Mouse (Mus musculus): ENCODE results near the gene Oit3. TPM values are rescaled to one million over a fixed set of nuclear protein-coding genes. Genes with fewer than 3 reads are reported as not detected.

Gene Oit3
- 2.8 TPM in 2 replicates for polyA plus RNA-seq (2015; fragmentation: Nextera tagmentation; extraction: Ambion mirVana)

DNA sequence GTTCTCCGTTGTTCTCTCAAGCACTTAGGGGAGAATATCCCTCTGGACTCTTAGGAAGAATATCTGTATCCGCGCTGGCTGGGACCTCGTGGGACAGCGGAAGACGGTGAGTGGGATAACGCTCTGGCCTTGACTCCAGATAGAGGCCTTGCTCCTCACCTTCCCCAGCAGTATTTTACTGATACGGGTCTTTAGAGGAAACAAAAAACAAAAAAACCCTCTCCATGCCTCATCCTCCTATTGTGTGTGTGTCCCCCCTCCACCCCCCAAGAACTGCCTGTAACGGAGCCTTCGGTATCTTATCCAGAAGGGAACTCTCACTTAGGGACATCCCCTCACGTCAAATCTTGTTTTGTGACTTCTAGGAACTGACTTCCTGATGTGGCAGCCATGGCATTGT lies at the start of gene Oit3:
Oit3 (minus strand) TSS at position 44 of the 400 bp plus-strand sequence.
- Histone ChIP-seq H3K27me3 (ENCODE audit: control insufficient read depth, insufficient read depth, low read depth, low read length) (no peaks in the 10 kb centered on the region), H3K9ac (ENCODE audit: low read length) (0 out of 2 replicates have a peak within 1 kb of the TSS, but pooled peaks have one; percentile 14), H3K36me3 (ENCODE audit: control insufficient read depth, insufficient read depth, low read length) (no peaks in the 10 kb centered on the region), H3K4me2 (ENCODE audit: low read depth, low read length) (no peak within 1 kb of the TSS), H3K27ac (ENCODE audit: low read length) (peak within 1 kb of the TSS; percentile 8; the same call in 1 of the 2 replicates), H3K9me3 (ENCODE audit: control insufficient read depth, low read length) (no peaks in the 10 kb centered on the region), H3K4me1 (replicated peaks; ENCODE audit: control insufficient read depth, insufficient read depth, low read length) (peaks cover 28% of the 10 kb centered on the region), H3K4me3 (ENCODE audit: low read length) (no peak within 1 kb of the TSS)
- no peak for ATAC-seq (ENCODE audit: low read depth)
- 67% methylated on average over 11 of the region's 11 CpGs for WGBS

DNA sequence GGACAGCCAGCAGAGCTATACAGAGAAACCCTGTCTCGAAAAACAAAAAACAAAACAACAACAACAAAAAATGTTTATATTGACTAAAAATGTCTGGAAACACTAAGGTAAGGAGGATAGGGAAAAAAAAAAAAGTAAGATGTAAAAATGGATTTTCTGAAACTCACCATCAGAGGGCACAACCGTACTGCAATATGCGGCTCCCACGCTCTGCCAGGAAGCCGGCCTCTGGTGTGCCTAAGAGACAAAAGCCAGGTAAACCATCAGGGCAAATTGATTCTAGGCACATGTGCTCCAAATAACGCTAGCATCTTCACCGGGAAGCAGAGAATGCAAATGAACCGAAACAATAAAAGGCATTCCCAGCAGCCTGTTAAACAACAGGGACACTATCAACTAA lies 49.3 kb upstream of the Oit3 start:
- 84% methylated on average over 8 of the region's 8 CpGs for WGBS
- Histone ChIP-seq H3K27ac (ENCODE audit: low read length) (no peak overlapping the region), H3K9me3 (ENCODE audit: control insufficient read depth, low read length) (peaks cover 7% of the 10 kb centered on the region; the same call in 1 of the 2 replicates), H3K4me1 (replicated peaks; ENCODE audit: control insufficient read depth, insufficient read depth, low read length) (no peaks in the 10 kb centered on the region), H3K9ac (ENCODE audit: low read length) (no peak overlapping the region), H3K4me3 (ENCODE audit: low read length) (no peak overlapping the region), H3K36me3 (ENCODE audit: control insufficient read depth, insufficient read depth, low read length) (peaks cover 5% of the 10 kb centered on the region; the same call in 1 of the 2 replicates), H3K4me2 (ENCODE audit: low read depth, low read length) (no peak overlapping the region), H3K27me3 (ENCODE audit: control insufficient read depth, insufficient read depth, low read depth, low read length) (no peaks in the 10 kb centered on the region)
- ATAC-seq (ENCODE audit: low read depth) = no peak

GRCm38 (mm10) chr10:59489411-59489810 lies 47.8 kb upstream of the Oit3 start:
- ATAC-seq (ENCODE audit: low read depth) = no peak

GRCm38 (mm10) chr10:59487351-59487750 lies 45.8 kb upstream of the Oit3 start:
- no peak for ATAC-seq (ENCODE audit: low read depth)
- peaks cover 5% of the 10 kb centered on the region; the same call in 1 of the 2 replicates for H3K36me3 ChIP-seq (ENCODE audit: control insufficient read depth, insufficient read depth, low read length)
- no peaks in the 10 kb centered on the region for H3K27me3 ChIP-seq (ENCODE audit: control insufficient read depth, insufficient read depth, low read depth, low read length)
- H3K4me3 ChIP-seq (ENCODE audit: low read length) = no peak overlapping the region
- no peak overlapping the region for H3K27ac ChIP-seq (ENCODE audit: low read length)
- H3K9ac ChIP-seq (ENCODE audit: low read length) = no peak overlapping the region
- 77% methylated on average over 2 of the region's 2 CpGs for WGBS
- H3K4me2 ChIP-seq (ENCODE audit: low read depth, low read length) = no peak overlapping the region
- no peaks in the 10 kb centered on the region for H3K4me1 ChIP-seq (replicated peaks; ENCODE audit: control insufficient read depth, insufficient read depth, low read length)
- peaks cover 7% of the 10 kb centered on the region; the same call in 1 of the 2 replicates for H3K9me3 ChIP-seq (ENCODE audit: control insufficient read depth, low read length)

More at GRCm38 (mm10) chr10:59489411-59489810, 47.8 kb upstream of the Oit3 start:
- peaks cover 7% of the 10 kb centered on the region; the same call in 1 of the 2 replicates for H3K9me3 ChIP-seq (ENCODE audit: control insufficient read depth, low read length)
- 86% methylated on average over 1 of the region's 1 CpGs for WGBS
- no peak overlapping the region for H3K9ac ChIP-seq (ENCODE audit: low read length)
- H3K36me3 ChIP-seq (ENCODE audit: control insufficient read depth, insufficient read depth, low read length) = peaks cover 5% of the 10 kb centered on the region; the same call in 1 of the 2 replicates
- H3K27me3 ChIP-seq (ENCODE audit: control insufficient read depth, insufficient read depth, low read depth, low read length) = no peaks in the 10 kb centered on the region
- H3K27ac ChIP-seq (ENCODE audit: low read length) = no peak overlapping the region
- H3K4me2 ChIP-seq (ENCODE audit: low read depth, low read length) = no peak overlapping the region
- no peaks in the 10 kb centered on the region for H3K4me1 ChIP-seq (replicated peaks; ENCODE audit: control insufficient read depth, insufficient read depth, low read length)
- no peak overlapping the region for H3K4me3 ChIP-seq (ENCODE audit: low read length)

GRCm38 (mm10) chr10:59484318-59484717 lies 42.7 kb upstream of the Oit3 start:
- peaks cover 5% of the 10 kb centered on the region; the same call in 1 of the 2 replicates for H3K36me3 ChIP-seq (ENCODE audit: control insufficient read depth, insufficient read depth, low read length)
- WGBS = 85% methylated on average over 6 of the region's 6 CpGs
- no peak overlapping the region for H3K27ac ChIP-seq (ENCODE audit: low read length)
- no peaks in the 10 kb centered on the region for H3K4me1 ChIP-seq (replicated peaks; ENCODE audit: control insufficient read depth, insufficient read depth, low read length)
- H3K9ac ChIP-seq (ENCODE audit: low read length) = no peak overlapping the region
- no peaks in the 10 kb centered on the region for H3K27me3 ChIP-seq (ENCODE audit: control insufficient read depth, insufficient read depth, low read depth, low read length)
- H3K4me2 ChIP-seq (ENCODE audit: low read depth, low read length) = no peak overlapping the region
- no peak overlapping the region for H3K4me3 ChIP-seq (ENCODE audit: low read length)
- no peak for ATAC-seq (ENCODE audit: low read depth)
- no peaks in the 10 kb centered on the region for H3K9me3 ChIP-seq (ENCODE audit: control insufficient read depth, low read length)

GRCm38 (mm10) chr10:59481381-59481780 lies 39.8 kb upstream of the Oit3 start:
- H3K4me2 ChIP-seq (ENCODE audit: low read depth, low read length) = no peak overlapping the region
- ATAC-seq (ENCODE audit: low read depth) = no peak
- H3K36me3 ChIP-seq (ENCODE audit: control insufficient read depth, insufficient read depth, low read length) = no peaks in the 10 kb centered on the region
- H3K27me3 ChIP-seq (ENCODE audit: control insufficient read depth, insufficient read depth, low read depth, low read length) = no peaks in the 10 kb centered on the region
- H3K27ac ChIP-seq (ENCODE audit: low read length) = no peak overlapping the region
- no peaks in the 10 kb centered on the region for H3K9me3 ChIP-seq (ENCODE audit: control insufficient read depth, low read length)
- no peak overlapping the region for H3K4me3 ChIP-seq (ENCODE audit: low read length)
- no peak overlapping the region for H3K9ac ChIP-seq (ENCODE audit: low read length)
- H3K4me1 ChIP-seq (replicated peaks; ENCODE audit: control insufficient read depth, insufficient read depth, low read length) = no peaks in the 10 kb centered on the region
- WGBS = 91% methylated on average over 5 of the region's 5 CpGs

DNA sequence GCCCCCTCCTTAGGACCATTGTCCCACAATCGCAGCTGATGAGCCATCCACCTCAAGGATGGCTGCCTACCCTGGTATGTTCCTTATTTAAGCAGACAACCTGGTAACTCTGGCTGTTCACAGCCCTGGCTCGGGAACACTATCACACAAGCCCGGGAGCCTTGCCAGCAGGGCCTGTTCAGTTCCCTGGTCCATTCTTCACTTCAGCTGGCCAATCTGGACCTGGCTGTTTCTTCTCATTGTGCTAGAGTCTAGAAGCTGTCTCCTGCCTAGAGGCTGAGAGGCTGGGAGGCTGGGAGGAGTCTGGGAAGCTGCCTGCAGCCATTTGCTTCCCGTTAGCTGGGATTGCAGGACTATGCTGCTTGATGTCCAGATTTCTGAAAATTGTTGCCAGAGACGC lies 28.9 kb upstream of the Oit3 start:
- 65% methylated on average over 5 of the region's 5 CpGs for WGBS
- Histone ChIP-seq H3K27me3 (ENCODE audit: control insufficient read depth, insufficient read depth, low read depth, low read length) (no peaks in the 10 kb centered on the region), H3K4me2 (ENCODE audit: low read depth, low read length) (no peak overlapping the region), H3K36me3 (ENCODE audit: control insufficient read depth, insufficient read depth, low read length) (0 out of 2 replicates have a peak, but pooled peaks cover 2% of the 10 kb centered on the region), H3K9me3 (ENCODE audit: control insufficient read depth, low read length) (no peaks in the 10 kb centered on the region), H3K4me1 (replicated peaks; ENCODE audit: control insufficient read depth, insufficient read depth, low read length) (no peaks in the 10 kb centered on the region), H3K9ac (ENCODE audit: low read length) (no peak overlapping the region), H3K27ac (ENCODE audit: low read length) (no peak overlapping the region), H3K4me3 (ENCODE audit: low read length) (no peak overlapping the region)
- ATAC-seq (ENCODE audit: low read depth) = no peak

DNA sequence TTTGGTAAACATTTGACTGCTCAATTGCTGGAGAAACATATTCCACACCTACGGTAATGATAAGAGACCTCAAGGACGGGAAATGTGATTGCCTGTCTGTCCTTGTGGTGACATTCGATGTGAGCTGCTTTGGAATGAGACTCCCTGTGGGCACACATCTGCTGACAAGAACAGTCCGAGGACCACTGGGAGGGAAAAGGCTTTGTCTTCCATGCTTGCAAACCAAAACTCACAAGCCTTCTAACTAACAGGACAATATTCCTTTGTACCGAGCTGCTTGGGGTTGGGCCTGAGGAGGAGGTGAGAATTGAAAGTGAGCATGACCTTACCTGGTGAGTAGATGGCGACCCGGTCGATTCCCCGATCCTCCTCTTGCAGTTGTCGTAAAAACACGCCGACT lies 25.7 kb upstream of the Oit3 start:
- no peaks in the 10 kb centered on the region for H3K27me3 ChIP-seq (ENCODE audit: control insufficient read depth, insufficient read depth, low read depth, low read length)
- H3K9me3 ChIP-seq (ENCODE audit: control insufficient read depth, low read length) = no peaks in the 10 kb centered on the region
- H3K27ac ChIP-seq (ENCODE audit: low read length) = no peak overlapping the region
- H3K4me3 ChIP-seq (ENCODE audit: low read length) = no peak overlapping the region
- WGBS = 87% methylated on average over 12 of the region's 12 CpGs
- no peak for ATAC-seq (ENCODE audit: low read depth)
- no peak overlapping the region for H3K4me2 ChIP-seq (ENCODE audit: low read depth, low read length)
- H3K9ac ChIP-seq (ENCODE audit: low read length) = no peak overlapping the region
- H3K36me3 ChIP-seq (ENCODE audit: control insufficient read depth, insufficient read depth, low read length) = 0 out of 2 replicates have a peak, but pooled peaks cover 2% of the 10 kb centered on the region
- 0 out of 2 replicates have a peak, but pooled peaks cover 2% of the 10 kb centered on the region for H3K4me1 ChIP-seq (replicated peaks; ENCODE audit: control insufficient read depth, insufficient read depth, low read length)

GRCm38 (mm10) chr10:59466626-59467025 lies 25.0 kb upstream of the Oit3 start:
- H3K27me3 ChIP-seq (ENCODE audit: control insufficient read depth, insufficient read depth, low read depth, low read length) = no peaks in the 10 kb centered on the region
- 0 out of 2 replicates have a peak, but pooled peaks cover 3% of the 10 kb centered on the region for H3K4me1 ChIP-seq (replicated peaks; ENCODE audit: control insufficient read depth, insufficient read depth, low read length)
- H3K4me2 ChIP-seq (ENCODE audit: low read depth, low read length) = no peak overlapping the region
- H3K36me3 ChIP-seq (ENCODE audit: control insufficient read depth, insufficient read depth, low read length) = 0 out of 2 replicates have a peak, but pooled peaks cover 2% of the 10 kb centered on the region
- no peak overlapping the region for H3K27ac ChIP-seq (ENCODE audit: low read length)
- H3K4me3 ChIP-seq (ENCODE audit: low read length) = no peak overlapping the region
- no peak for ATAC-seq (ENCODE audit: low read depth)
- no peak overlapping the region for H3K9ac ChIP-seq (ENCODE audit: low read length)
- H3K9me3 ChIP-seq (ENCODE audit: control insufficient read depth, low read length) = no peaks in the 10 kb centered on the region
- WGBS = 89% methylated on average over 4 of the region's 4 CpGs

All from lung, embryonic 16.5 days (tissue).